Mouse (Mus musculus): Measurements from ENCODE around the gene Lce1c.

Lce1c gene

GRCm38 (mm10) chr3:92678947-92679346, at the start of gene Lce1c:
Gene Lce1c, plus strand, starts transcription at chr3:92679247.
- DNase-seq = no peak

- DNase-seq = no peak
Measured at GRCm38 (mm10) chr3:92637745-92638652, 41.0 kb upstream of the Lce1c start.

- no peak for DNase-seq
Measured at GRCm38 (mm10) chr3:92638653-92638991, 40.4 kb upstream of the Lce1c start.

GRCm38 (mm10) chr3:92639854-92640253, 39.2 kb upstream of the Lce1c start:
- DNase-seq = no peak

- no peak for DNase-seq
Measured at GRCm38 (mm10) chr3:92648207-92648606, 30.8 kb upstream of the Lce1c start, which contains the start of gene Lce1a1. Gene Lce1a1, minus strand, starts transcription at chr3:92648307.

- no peak for DNase-seq
Measured at GRCm38 (mm10) chr3:92656826-92657225, 22.2 kb upstream of the Lce1c start, which contains the start of gene Lce1b. Gene Lce1b, minus strand, starts transcription at chr3:92656926.

GRCm38 (mm10) chr3:92670215-92670614, 8.8 kb upstream of the Lce1c start, which contains the start of gene Lce1a2:
Gene Lce1a2, minus strand, starts transcription at chr3:92670315.
- DNase-seq = no peak

- no peak for DNase-seq
Measured at GRCm38 (mm10) chr3:92687110-92687509, 8.1 kb downstream of the Lce1c start, which contains the start of gene Lce1d. Gene Lce1d, minus strand, starts transcription at chr3:92687210.

GRCm38 (mm10) chr3:92689154-92689553, 10.1 kb downstream of the Lce1c start:
- peak; percentile 8 for DNase-seq

- DNase-seq = no peak
Measured at GRCm38 (mm10) chr3:92691688-92692087, 12.6 kb downstream of the Lce1c start.

GRCm38 (mm10) chr3:92694613-92695012, 15.6 kb downstream of the Lce1c start:
- no peak for DNase-seq

GRCm38 (mm10) chr3:92708974-92709373, 29.9 kb downstream of the Lce1c start, which contains the start of gene Lce1e:
Gene Lce1e, minus strand, starts transcription at chr3:92709074.
- DNase-seq = no peak

GRCm38 (mm10) chr3:92715122-92715521, 36.1 kb downstream of the Lce1c start:
- DNase-seq = no peak

- DNase-seq = no peak
Measured at GRCm38 (mm10) chr3:92720250-92720649, 41.2 kb downstream of the Lce1c start, which contains the start of gene Lce1f. Gene Lce1f, minus strand, starts transcription at chr3:92720350.

- no peak for DNase-seq
Measured at GRCm38 (mm10) chr3:92722631-92723030, 43.6 kb downstream of the Lce1c start.
